Mouse (Mus musculus): ENCODE results near the gene Vapb.

Gene Vapb

GRCm38 (mm10) chr2:173738232-173738631, 921 bp downstream of the Vapb start:
- DNase-seq (ENCODE audit: low spot score in 2 of 2) = no peak

- DNase-seq (ENCODE audit: low spot score in 2 of 2) = no peak
Measured at GRCm38 (mm10) chr2:173739107-173739506, 1.8 kb downstream of the Vapb start.

DNA sequence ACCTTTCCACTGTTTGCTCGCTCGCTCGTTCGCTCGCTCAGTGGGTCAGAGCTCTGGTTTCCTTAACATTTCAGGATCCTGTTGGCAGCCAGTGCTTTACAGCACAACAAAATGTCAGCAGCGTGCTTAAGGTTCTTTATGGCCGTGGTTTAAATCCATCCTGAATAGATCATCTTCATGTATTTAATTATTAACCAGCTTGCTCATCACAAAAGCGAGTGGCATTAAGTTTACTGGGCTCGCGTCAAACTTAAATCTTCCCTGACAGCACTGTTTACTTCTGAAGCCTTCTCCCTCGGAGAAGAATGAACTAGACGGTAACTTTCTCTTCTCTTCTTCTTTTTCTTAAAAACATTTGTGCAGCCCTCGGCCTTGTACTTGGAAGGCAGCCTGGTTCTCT, 4.8 kb downstream of the Vapb start:
- no peak for DNase-seq (ENCODE audit: low spot score in 2 of 2)

DNA sequence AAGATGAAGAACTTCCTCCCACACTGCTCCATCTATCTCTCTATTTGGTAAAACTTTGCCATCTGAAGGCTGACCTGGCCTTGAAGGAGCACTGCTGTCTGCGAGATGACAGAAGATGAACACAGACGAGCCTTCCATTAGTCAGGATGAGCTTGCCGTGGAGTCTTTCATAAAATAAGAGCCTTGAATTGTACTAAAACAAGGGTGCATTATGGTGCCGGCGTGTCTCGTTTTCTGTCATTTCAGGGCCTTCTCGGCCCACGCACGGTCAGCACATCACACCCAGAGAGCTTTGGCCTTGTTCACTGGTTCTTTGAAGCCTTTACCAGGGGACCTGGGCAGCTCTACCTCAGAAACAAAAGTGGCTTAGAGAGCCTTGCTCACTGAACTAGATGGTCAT, 5.4 kb downstream of the Vapb start:
- DNase-seq (ENCODE audit: low spot score in 2 of 2) = no peak

DNA sequence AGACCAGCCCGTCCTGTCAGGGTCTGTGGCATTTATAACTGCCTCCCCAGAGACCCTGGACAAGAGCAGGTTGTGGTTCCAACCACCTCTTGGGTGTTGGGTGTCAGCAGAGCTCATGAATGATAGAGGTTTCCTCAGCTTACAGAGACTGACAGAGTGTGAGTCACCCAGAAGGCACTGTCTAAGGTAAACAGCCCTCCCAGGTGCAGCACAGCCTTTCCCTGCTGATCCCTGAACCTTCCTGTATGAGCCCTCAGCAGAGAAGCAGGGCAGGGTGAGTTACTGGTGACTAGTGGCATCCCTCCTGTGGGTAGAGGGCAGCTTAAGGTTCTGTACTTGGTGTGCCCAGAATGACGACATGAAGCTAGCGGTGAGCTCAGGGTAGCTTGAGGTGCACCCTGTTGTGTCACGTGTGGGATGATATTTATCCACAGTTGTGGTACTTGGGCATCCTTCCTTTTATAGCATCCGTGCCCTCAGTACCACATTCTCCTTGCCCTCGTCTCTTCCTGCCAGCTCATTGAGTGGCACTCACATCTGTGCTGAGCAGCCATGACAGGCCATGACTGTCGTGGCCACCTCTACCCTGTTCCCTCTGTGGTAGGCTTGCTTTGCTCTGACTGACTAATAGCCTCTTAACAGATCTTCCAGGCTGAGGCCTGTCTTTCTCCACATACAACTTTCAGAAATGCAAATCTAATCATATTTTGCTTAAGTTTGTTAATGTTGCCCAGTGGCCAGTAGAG, 6.9 kb downstream of the Vapb start:
- no peak for DNase-seq (ENCODE audit: low spot score in 2 of 2)

- no peak for DNase-seq (ENCODE audit: low spot score in 2 of 2)
Measured at GRCm38 (mm10) chr2:173748961-173749659, 11.8 kb downstream of the Vapb start.

DNA sequence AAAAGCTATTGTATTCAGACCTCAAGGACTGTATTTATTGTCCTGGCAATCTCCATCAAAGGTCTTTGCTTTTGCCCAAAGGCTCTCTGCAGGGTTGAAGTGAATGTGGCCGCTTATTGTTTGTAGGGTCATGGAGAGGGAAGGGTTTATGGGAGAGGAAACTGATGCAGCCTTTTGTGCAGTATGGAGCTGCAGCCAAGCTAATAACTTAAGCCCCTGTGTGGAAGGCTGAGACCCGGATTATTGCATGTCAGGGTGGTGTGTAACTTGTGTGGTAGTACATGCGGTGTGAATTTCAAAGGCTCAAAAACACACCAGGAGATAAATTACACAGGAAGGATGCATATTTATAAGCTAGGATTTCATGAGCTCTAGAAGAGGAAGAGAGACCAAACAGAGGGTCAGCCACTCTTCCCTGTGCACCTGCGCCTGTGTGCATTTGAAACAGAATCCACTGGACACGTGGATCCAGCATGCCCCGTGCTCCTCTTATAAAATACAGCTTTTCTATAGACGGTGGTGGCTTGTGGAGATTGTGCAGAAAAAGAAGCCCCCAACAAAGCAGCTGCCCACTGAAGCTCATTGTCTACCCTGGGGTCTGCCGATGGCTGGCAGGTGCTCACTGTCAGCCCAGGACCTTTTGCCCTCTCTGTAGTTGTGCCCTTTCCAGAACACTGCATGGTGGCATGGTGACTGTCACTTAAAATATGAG, 18.3 kb downstream of the Vapb start:
- DNase-seq (ENCODE audit: low spot score in 2 of 2) = no peak

GRCm38 (mm10) chr2:173757624-173758155, 20.4 kb downstream of the Vapb start:
- no peak for DNase-seq (ENCODE audit: low spot score in 2 of 2)

GRCm38 (mm10) chr2:173760607-173761006, 23.3 kb downstream of the Vapb start:
- DNase-seq (ENCODE audit: low spot score in 2 of 2) = no peak

GRCm38 (mm10) chr2:173764629-173765028, 27.3 kb downstream of the Vapb start:
- no peak for DNase-seq (ENCODE audit: low spot score in 2 of 2)

DNA sequence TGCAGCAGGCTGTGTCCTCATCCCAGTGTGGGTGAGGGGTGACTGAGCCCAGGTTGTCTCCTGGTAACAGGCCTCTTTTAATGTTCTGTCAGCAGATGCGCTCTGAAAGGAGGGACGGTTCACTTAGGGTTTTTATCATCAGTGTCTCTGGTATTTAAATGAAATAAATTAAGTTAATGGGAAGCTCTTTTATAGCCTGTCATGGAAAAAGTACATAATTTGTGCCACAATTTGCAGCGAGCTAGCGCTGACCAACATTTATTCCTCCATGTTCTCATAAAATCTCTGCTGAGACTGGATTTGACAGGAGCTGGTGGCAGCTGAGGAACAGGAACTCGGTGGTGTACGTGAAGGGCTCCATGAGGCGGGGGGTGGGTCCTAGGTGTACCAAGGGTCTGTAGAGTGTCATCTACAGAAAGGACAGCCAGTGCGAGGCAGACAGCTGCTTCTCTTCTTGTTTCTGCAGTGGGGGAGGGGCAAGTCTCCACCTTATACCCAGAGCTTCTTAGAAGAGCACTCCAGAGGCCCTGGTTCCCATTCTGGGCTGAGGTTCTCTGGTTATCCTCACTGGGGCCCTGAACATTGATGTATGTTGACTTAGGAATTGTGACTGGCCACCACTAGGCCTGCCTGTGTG, 30.8 kb downstream of the Vapb start:
- DNase-seq (ENCODE audit: low spot score in 2 of 2) = no peak

GRCm38 (mm10) chr2:173769183-173769582, 31.9 kb downstream of the Vapb start:
- DNase-seq (ENCODE audit: low spot score in 2 of 2) = peak in 1 of 2 experiments; percentile 13

DNA sequence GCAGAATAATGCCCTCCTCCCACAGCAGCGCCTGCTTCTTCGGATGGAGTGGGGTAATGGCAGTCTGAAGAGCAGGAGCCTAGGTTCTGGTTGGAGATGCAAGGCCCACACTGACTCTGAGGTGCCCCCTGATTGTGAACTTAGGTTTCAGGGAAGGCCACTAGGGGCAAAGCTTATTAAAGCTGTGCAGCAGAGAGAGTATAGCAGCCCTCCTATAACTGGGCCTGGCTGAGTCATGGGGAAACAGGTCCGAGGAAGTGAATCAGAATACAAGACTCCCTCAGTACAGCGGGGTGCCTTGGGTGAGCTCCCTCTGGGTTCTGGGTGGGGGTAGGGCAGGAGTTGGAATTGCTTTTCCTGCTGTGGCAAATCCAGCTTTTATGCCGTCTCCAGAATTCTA, 33.3 kb downstream of the Vapb start:
- DNase-seq (ENCODE audit: low spot score in 2 of 2) = no peak

DNA sequence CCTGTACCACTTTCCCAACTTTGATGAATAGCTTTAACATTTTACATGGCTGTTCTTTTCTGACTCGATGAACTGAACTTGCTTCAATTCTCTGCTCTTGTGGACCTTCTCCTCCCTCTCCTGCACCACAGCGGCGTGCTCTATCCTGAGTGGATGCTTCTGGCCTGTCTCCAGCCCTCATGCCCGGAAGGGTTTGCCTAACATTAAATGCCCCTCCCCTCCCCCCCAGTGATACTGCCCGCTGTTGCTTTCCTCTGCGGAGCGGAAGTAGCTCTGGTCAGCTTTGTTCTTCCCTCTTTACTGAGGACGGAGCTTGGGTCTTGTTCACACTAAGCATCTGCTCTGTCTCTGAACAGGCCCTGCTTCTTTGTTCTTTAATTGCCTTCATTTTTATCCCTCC, 34.4 kb downstream of the Vapb start:
- no peak for DNase-seq (ENCODE audit: low spot score in 2 of 2)

- no peak for DNase-seq (ENCODE audit: low spot score in 2 of 2)
Measured at GRCm38 (mm10) chr2:173775556-173775955, 38.2 kb downstream of the Vapb start.

DNA sequence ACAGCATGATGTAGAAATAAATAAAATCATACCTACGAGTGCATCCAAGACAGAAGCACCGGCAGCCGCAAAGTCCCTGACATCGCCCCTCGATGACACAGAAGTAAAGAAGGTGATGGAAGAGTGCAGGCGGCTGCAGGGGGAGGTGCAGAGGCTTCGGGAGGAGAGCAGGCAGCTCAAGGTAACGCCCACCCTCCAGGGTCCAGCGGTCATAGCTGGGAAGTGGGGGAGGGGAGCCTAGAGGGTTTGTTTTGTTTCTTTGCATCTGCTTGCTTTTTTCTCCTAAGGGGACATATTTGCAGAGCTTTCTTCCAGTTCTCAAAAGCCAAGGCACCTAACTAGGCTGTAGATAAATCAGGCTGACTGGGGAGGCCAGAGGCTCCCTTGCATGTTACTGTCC, 38.8 kb downstream of the Vapb start:
- DNase-seq (ENCODE audit: low spot score in 2 of 2) = no peak

- DNase-seq (ENCODE audit: low spot score in 2 of 2) = no peak
Measured at GRCm38 (mm10) chr2:173780931-173781330, 43.6 kb downstream of the Vapb start.

GRCm38 (mm10) chr2:173784366-173784765, 47.1 kb downstream of the Vapb start:
- no peak for DNase-seq (ENCODE audit: low spot score in 2 of 2)

GRCm38 (mm10) chr2:173784884-173785283, 47.6 kb downstream of the Vapb start:
- no peak for DNase-seq (ENCODE audit: low spot score in 2 of 2)

DNA sequence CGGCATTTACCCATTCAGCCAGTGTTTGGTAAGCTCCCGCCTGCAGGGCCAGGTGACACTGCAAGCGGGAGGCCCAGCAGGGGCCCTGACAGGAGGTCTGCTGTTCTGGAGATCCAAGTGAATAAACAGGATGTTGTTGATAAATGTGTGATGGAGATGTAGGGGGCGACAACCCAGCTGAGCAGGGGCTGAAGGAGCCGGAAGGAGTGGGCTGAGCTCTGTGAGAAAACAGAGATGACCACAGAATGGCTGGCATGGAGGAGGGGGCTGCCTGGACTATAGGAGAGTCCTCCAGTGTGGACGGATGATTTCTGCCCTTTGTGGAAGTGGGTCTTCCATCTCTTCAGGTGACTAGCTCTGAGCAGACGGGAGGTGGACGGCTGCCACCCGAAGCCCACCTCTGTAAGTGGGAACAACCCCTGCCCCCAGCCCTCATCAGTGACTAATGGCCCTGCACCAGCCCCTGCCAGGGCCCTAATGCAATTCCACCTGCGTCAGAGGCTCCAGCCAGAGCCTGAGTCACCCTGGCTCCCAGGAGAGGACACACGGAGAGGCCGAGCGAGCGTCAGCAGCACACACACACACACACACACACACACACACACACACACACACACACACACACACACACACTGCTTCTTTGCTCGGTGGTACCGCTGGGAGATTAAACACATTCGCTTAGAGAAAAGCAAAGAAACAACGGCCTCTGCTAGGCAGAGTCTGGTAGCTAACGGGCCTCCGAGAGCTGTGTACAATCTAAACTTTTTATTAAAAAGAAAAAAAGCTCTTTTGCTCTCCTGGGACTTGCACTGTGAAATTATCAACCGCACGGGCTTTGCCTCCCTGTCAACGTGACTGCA, 52.9 kb downstream of the Vapb start:
- DNase-seq (ENCODE audit: low spot score in 2 of 2) = peak in 1 of 2 experiments; percentile 6

Measured in natural killer cell, adult 2 months (primary cell).